Mouse (Mus musculus) layer of hippocampus, adult 6 months (tissue): Measurements from ENCODE around the gene Pramef8. TPM values are rescaled to one million over a fixed set of nuclear protein-coding genes. Genes with fewer than 3 reads are reported as not detected.

ENCODE experiments used
- long read RNA-seq, 2 experiments: library from polyadenylated mRNA; unstranded; transcript quantifications; one replicate each; pipeline ENCODE4 v2.0.0; 2019 to 2020
- polyA plus RNA-seq: library from polyadenylated mRNA; unstranded; fragments of <200 nt; fragmentation: Nextera tagmentation; gene quantifications from 2 replicates; pipeline ENCODE4 v1.2.3, GENCODE M21; 2021

The Pramef8 gene
- 6.0 and 6.4 TPM in 2 replicates for polyA plus RNA-seq
- long read RNA-seq, experiment 1, transcript Pramef8-201 (4 exons, 3,260 nt), result major isoform, 10 of 22 reads
- long read RNA-seq, experiment 1, transcript Pramef8-202 (5 exons, 3,886 nt), result minor isoform, 5 of 22 reads
- long read RNA-seq, experiment 1, partial matches to known transcripts, result 2 of 22 reads
- long read RNA-seq, experiment 1, other reads (novel, unspliced or antisense), result 5 of 22 reads
- long read RNA-seq, experiment 2, transcript Pramef8-201 (4 exons, 3,260 nt), result major isoform, 74 of 107 reads
- long read RNA-seq, experiment 2, transcript Pramef8-202 (5 exons, 3,886 nt), result minor isoform, 20 of 107 reads
- long read RNA-seq, experiment 2, partial matches to known transcripts, result 7 of 107 reads
- long read RNA-seq, experiment 2, other reads (novel, unspliced or antisense), result 6 of 107 reads

DNA sequence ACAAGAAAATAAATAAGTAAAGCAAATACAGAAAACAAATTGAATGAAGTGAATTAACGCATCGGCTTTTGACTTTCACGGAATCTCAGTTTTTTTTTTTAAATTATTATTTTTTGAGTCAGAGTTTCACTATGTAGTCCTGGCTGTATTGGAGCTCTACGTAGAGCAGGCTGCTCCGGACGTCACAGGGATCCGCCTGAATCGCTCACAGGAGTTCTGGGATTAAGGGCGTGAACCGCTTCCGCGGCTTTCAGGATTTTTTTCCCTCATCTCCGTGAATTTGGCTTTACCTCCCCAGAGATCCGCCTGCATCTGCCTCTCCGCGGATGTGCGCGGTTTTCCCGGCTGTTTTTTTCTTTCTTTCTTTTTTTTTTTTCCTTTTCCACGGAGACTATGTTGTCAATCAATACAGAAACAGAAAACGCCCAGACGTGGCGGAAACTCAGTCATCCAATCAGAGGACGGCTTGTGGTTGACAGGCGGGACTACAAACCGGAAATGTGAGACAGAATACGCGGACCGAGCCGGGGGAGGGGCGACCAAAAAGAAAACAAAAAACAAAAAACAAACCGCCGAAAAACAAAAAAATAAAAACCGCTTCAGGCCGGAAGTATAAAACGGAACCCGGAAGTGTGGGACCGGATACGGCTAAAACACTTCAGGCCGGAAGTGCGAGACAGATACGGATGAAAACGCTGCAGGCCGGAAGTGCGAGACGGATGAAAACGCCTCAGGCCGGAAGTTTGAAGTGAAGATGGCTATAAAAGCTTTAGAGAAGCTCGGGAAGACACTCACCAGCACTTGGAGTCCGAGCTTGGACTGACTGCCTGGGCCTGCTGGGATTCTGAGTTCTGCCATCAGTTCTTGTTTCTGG lies at the start of gene Pramef8:
Pramef8 (plus strand) TSS at position 208 of the 874 bp plus-strand sequence.

DNA sequence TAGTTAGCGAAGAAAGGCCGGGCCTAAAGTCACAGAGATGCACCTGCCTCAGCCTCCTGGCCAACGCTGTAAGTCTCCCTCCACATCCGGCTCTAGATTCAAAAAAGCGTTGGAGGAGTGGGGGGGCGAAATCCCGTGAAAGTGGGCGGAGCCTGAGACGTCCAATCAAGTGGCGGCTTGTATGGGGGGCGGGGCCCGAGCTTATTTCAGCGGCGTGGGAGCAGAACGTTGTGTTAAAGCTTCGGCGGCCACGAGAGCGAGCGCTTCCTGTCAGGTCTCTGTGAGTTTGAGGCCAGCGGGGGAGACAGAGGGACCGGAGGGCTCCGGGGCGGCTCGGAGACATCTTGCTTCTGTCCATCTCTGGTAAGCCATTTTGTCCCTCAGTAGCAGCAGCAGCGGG lies 18.0 kb upstream of the Pramef8 start, which contains the start of gene Pramel1:
Pramel1 (plus strand) TSS at position 248 of the 400 bp plus-strand sequence.

DNA sequence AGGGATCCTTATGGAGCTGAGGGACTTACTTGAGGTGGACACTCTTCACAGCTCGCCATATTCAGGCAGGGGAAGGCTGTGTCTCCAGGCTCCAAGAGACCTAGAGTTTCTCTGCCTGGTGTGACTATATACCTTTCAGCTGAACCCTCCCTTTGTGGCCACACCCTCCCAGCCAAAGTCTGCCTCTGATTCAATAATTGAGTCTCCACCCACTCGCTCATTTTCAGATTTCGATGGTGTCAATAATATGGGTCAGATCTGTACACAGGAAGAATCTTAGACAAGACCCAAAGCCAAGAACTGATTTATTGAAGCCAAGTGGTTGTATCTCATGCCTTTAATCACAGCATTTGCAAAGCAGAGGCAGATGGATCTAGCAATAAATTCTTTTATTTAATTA lies 38.0 kb downstream of the Pramef8 start, which contains the start of gene Oog4:
Oog4 (minus strand) TSS at position 101 of the 400 bp plus-strand sequence.

Other genes starting within 250 kb of the Pramef8 start
- 5.9 and 6.1 TPM in 2 replicates for gene Prdm2, start 199.4 kb upstream of the Pramef8 start, polyA plus RNA-seq
- 30.3 and 63.0 TPM in 2 replicates for gene Pdpn, start 112.9 kb upstream of the Pramef8 start, polyA plus RNA-seq
- 1.4 TPM in 2 replicates for gene Lrrc38, start 62.7 kb upstream of the Pramef8 start, polyA plus RNA-seq
- gene Pramel1, start 18.0 kb upstream of the Pramef8 start, polyA plus RNA-seq, result not detected in 2 replicates
- gene Oog4, start 37.9 kb downstream of the Pramef8 start, polyA plus RNA-seq, result not detected in 2 replicates
- not detected in 2 replicates for gene Gm13043, start 98.9 kb downstream of the Pramef8 start, polyA plus RNA-seq
- not detected in 2 replicates for gene Gm13040, start 123.5 kb downstream of the Pramef8 start, polyA plus RNA-seq
- not detected in 2 replicates for gene BC080695, start 139.3 kb downstream of the Pramef8 start, polyA plus RNA-seq
- not detected in 2 replicates for gene Gm13057, start 139.3 kb downstream of the Pramef8 start, polyA plus RNA-seq
- not detected in 2 replicates for gene Gm13083, start 202.6 kb downstream of the Pramef8 start, polyA plus RNA-seq
- not detected in 2 replicates for gene Gm13088, start 244.8 kb downstream of the Pramef8 start, polyA plus RNA-seq